26 mouse cellular contexts compared by ENCODE assay signal in the genomic region with DNA sequence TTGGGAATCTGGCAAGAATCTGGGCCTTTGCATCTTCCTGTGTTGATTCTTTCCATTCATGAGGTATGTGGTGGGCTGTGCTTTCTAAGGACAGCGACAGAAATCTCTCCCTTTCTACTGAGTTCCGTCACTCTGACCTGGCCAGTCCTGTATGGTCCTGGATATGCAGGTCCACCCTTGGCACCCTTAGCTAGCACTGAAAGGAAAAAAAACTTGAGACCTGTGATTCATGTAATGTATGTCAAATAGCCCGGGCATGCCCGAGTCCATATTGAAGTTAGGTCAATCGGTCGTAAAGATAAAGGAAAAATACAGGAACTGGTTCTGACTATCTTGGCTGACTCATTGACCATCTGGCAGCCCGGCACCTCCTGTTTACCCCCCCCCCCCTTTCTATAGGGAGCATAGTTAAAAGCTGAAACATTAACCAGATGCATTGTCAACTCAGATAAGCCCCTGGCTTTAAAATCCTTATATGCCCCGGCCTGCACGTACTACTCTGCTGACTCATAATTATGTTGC.
"Had no signal": no experiment of that assay in that cellular context is flagged by ENCODE, and none has a peak within 500 bp of the region (broad histone marks: within the 10 kb centered on the region; RNA-seq: fewer than 3 reads in every experiment).

No protein-coding gene starts in this region.

- H3K4me1 ChIP-seq: heart, embryonic 10.5 days; heart, embryonic 12.5 days; hindbrain, embryonic 10.5 days; hindbrain, embryonic 12.5 days; liver, embryonic 12.5 days had no signal

- ATAC-seq: hindbrain, embryonic 16.5 days; inflammation-experienced regulatory T-cells, adult 6 months; intestine, embryonic 16.5 days; liver, embryonic 12.5 days had no signal

- H3K4me3 ChIP-seq: gastrocnemius, adult 2 months; heart, adult 2 months; heart, embryonic 10.5 days; heart, embryonic 12.5 days; hindbrain, embryonic 10.5 days; hindbrain, embryonic 12.5 days; layer of hippocampus, adult 2 months; left cerebral cortex, adult 2 months; limb, embryonic 13.5 days; limb, embryonic 15.5 days; liver, embryonic 12.5 days had no signal

- H3K27me3 ChIP-seq: heart, embryonic 12.5 days; hindbrain, embryonic 12.5 days; limb, embryonic 13.5 days; limb, embryonic 15.5 days; liver, embryonic 12.5 days had no signal

- H3K9ac ChIP-seq: heart, embryonic 12.5 days; hindbrain, embryonic 12.5 days; hindbrain, embryonic 14.5 days; limb, embryonic 13.5 days; limb, embryonic 15.5 days; liver, embryonic 12.5 days; liver, embryonic 14.5 days had no signal

- H3K4me2 ChIP-seq: heart, embryonic 12.5 days; hindbrain, embryonic 12.5 days; hindbrain, embryonic 14.5 days; limb, embryonic 13.5 days; limb, embryonic 15.5 days; liver, embryonic 12.5 days had no signal

- DNase-seq: gastrocnemius, adult 2 months; gastrocnemius, postnatal 10 days; gastrocnemius, postnatal 25 days; heart, adult 2 months; heart, postnatal 10 days; heart, postnatal 36 days; kidney, adult 18-20 months; kidney, adult 8-10 months; kidney, postnatal 10 days; kidney, postnatal 25 days; kidney, postnatal 4 days; left cerebral cortex, postnatal 4 days had no signal

- H3K27ac ChIP-seq: gastrocnemius, adult 2 months; heart, adult 2 months; heart, embryonic 10.5 days; hindbrain, embryonic 10.5 days; hindbrain, embryonic 12.5 days; hindbrain, embryonic 14.5 days; left cerebral cortex, adult 2 months; limb, embryonic 13.5 days; limb, embryonic 15.5 days; liver, embryonic 12.5 days; liver, embryonic 14.5 days had no signal

- H3K36me3 ChIP-seq: heart, embryonic 10.5 days; heart, embryonic 12.5 days; hindbrain, embryonic 10.5 days; hindbrain, embryonic 12.5 days; limb, embryonic 15.5 days; liver, embryonic 12.5 days had no signal
